Comparison of ENCODE assay signal across 7 mouse cellular contexts in genomic region chr17:31073273-31074052, GRCm38 (mm10). TPM values are rescaled to one million over a fixed set of nuclear protein-coding genes. Genes with fewer than 3 reads are reported as not detected.
DNase-seq lines count a peak whose midpoint lies in the region; ATAC-seq lines count a peak whose summit lies in the region.

No protein-coding gene starts in this region.

- peak; percentile 49 for DNase-seq in adrenal gland, adult 8-10 months
- peak; percentile 92 for DNase-seq in embryo, embryonic 11 days
- peak; percentile 79 to 85 for DNase-seq in left cerebral cortex, postnatal 36 days (ENCODE audit: low spot score in 2 of 2)
- peak; percentile 87 for DNase-seq in mesoderm, embryonic 11.5 days (ENCODE audit: low read depth, low spot score)
- peak; percentile 72 for DNase-seq in right cerebral cortex, postnatal 4 days

- no peaks in the 10 kb centered on the region for H3K9me3 ChIP-seq in intestine, embryonic 16.5 days (ENCODE audit: control insufficient read depth, low read length)

- peak overlapping the region; percentile 29 for H3K27ac ChIP-seq in intestine, embryonic 16.5 days (ENCODE audit: low read length)

- no peaks in the 10 kb centered on the region for H3K27me3 ChIP-seq in intestine, embryonic 16.5 days (replicated peaks; ENCODE audit: control insufficient read depth, insufficient read depth, low read length)

- 4% methylated on average over 31 of the region's 31 CpGs for WGBS in intestine, embryonic 16.5 days

- H3K36me3 ChIP-seq in intestine, embryonic 16.5 days (ENCODE audit: control insufficient read depth, insufficient read depth, low read length) = no peaks in the 10 kb centered on the region

- intact Hi-C loops in left cerebral cortex, postnatal 36 days (cut with DNase I) = no loop called here

- peak; percentile 66 for ATAC-seq in granulocyte monocyte progenitor cell, adult 5-6 weeks (replicated peaks; ENCODE audit: poor library complexity, severe bottlenecking)
- ATAC-seq in intestine, embryonic 16.5 days = peak; percentile 91

- H3K4me2 ChIP-seq in intestine, embryonic 16.5 days (ENCODE audit: low read depth, low read length) = peak overlapping the region; percentile 63

- peak overlapping the region; percentile 15; the same call in 1 of the 2 replicates for H3K9ac ChIP-seq in intestine, embryonic 16.5 days (ENCODE audit: low read depth, low read length)

- peaks cover 26% of the 10 kb centered on the region for H3K4me1 ChIP-seq in intestine, embryonic 16.5 days (ENCODE audit: control insufficient read depth, insufficient read depth, low read length)

- peak overlapping the region; percentile 39 for H3K4me3 ChIP-seq in intestine, embryonic 16.5 days (ENCODE audit: low read length)

RNA-seq across cellular contexts. Expression of gene Abcg1, which starts 16.0 kb away (rescaled TPM):
- total RNA-seq in adrenal gland, adult 8-10 months (2022) = 10 to 100 TPM; 11.7 to 28.2 (median 16.2) TPM
- 8.7 and 15.9 TPM in 2 replicates for total RNA-seq in granulocyte monocyte progenitor cell, adult 5-6 weeks (2014; fragmentation: Nextera tagmentation)
- total RNA-seq in granulocyte monocyte progenitor cell, adult 5-6 weeks (2017) = 7.6 and 9.0 TPM in 2 replicates
- 5.4 and 5.6 TPM in 2 replicates for polyA plus RNA-seq in intestine, embryonic 16.5 days (2015; fragmentation: Nextera tagmentation; extraction: Ambion mirVana)
- total RNA-seq in left cerebral cortex, postnatal 36 days (2021) = 10 to 100 TPM; 65.5 to 77.2 TPM

RNA-seq across cellular contexts. Expression of gene Tff3, which starts 56.0 kb away (rescaled TPM):
- not detected for total RNA-seq in adrenal gland, adult 8-10 months (2022)
- total RNA-seq in granulocyte monocyte progenitor cell, adult 5-6 weeks (2014; fragmentation: Nextera tagmentation) = not detected in 2 replicates
- total RNA-seq in granulocyte monocyte progenitor cell, adult 5-6 weeks (2017) = not detected in 2 replicates
- polyA plus RNA-seq in intestine, embryonic 16.5 days (2015; fragmentation: Nextera tagmentation; extraction: Ambion mirVana) = 1,304 and 1,371 TPM in 2 replicates
- not detected for total RNA-seq in left cerebral cortex, postnatal 36 days (2021)

Comparison
In these comparisons a context has a peak if more than half of its experiments do, and no peak if none do; other contexts are left out.
1. Peak in every context shown above with its lines: DNase-seq, ATAC-seq, H3K4me3 ChIP-seq and H3K27ac ChIP-seq.